Mouse (Mus musculus): ENCODE measurements around the gene Kdm4c. TPM values are rescaled to one million over a fixed set of nuclear protein-coding genes. Genes with fewer than 3 reads are reported as not detected.

The Kdm4c gene
- polyA plus RNA-seq, 1 experiment from 2014 or later = 15.2 TPM

DNA sequence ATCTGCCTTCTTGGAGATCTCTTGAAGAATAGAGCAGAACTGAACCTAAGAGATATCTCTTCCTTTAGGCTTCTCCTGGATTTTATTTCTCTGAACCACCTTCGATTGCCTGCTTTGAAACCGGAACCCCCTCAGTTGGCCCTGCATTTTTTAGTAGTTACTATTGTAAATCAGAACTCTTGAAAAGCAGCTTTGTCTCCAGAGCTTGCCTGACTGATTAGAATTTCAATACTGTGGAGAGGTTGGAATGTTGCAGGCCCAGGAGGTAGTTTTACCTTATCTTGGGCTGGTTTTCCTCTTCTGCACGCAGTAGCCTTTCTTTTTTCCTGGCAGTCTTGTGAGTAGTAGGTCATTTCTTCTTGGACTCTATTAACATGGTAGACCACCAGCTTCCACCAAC is 17.0 kb downstream of the Kdm4c start:
- H3K27me3 ChIP-seq (replicated peaks) = no peaks in the 10 kb centered on the region
- no peak for ATAC-seq (ENCODE audit: low FRiP score, low read depth)
- no peak overlapping the region for H3K4me3 ChIP-seq
- no peak overlapping the region for H3K9ac ChIP-seq
- H3K9me3 ChIP-seq = no peaks in the 10 kb centered on the region
- peaks cover 3% of the 10 kb centered on the region for H3K4me1 ChIP-seq
- H3K27ac ChIP-seq = no peak overlapping the region
- WGBS = 16% methylated on average over 3 of the region's 3 CpGs
- peaks cover 2% of the 10 kb centered on the region; the same call in 1 of the 2 replicates for H3K36me3 ChIP-seq
- H3K4me2 ChIP-seq (replicated peaks) = no peak overlapping the region

DNA sequence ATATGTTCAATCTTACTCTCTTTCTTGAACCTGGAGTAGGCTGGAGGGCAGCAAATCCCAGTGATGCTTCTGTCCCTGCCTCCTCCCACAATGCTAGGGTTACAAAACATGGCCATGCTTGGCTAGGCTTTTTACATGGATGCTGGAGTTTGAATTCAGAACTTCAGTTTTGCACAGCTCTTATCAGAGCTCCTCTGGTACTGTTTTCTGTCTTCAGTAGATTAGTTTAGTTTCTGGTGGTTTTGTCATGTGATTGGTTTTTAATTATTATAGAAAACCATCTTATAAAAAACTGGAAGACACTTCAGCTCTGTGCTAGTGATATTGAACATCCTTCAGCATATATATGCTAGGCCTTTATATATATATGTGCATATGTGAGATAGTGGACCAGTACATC is 19.6 kb downstream of the Kdm4c start:
- no peak overlapping the region for H3K4me2 ChIP-seq (replicated peaks)
- peaks cover 3% of the 10 kb centered on the region for H3K4me1 ChIP-seq
- no peaks in the 10 kb centered on the region for H3K9me3 ChIP-seq
- no peak overlapping the region for H3K9ac ChIP-seq
- ATAC-seq (ENCODE audit: low FRiP score, low read depth) = no peak
- H3K27me3 ChIP-seq (replicated peaks) = no peaks in the 10 kb centered on the region
- no peak overlapping the region for H3K27ac ChIP-seq
- H3K4me3 ChIP-seq = no peak overlapping the region
- H3K36me3 ChIP-seq = peaks cover 6% of the 10 kb centered on the region

GRCm38 (mm10) chr4:74264428-74264955 is 22.2 kb downstream of the Kdm4c start:
- H3K27ac ChIP-seq = no peak overlapping the region
- H3K4me1 ChIP-seq = no peaks in the 10 kb centered on the region
- H3K27me3 ChIP-seq (replicated peaks) = no peaks in the 10 kb centered on the region
- no peak overlapping the region for H3K4me2 ChIP-seq (replicated peaks)
- peaks cover 6% of the 10 kb centered on the region for H3K36me3 ChIP-seq
- H3K9ac ChIP-seq = no peak overlapping the region
- ATAC-seq (ENCODE audit: low FRiP score, low read depth) = no peak
- WGBS = 92% methylated on average over 5 of the region's 5 CpGs
- H3K9me3 ChIP-seq = no peaks in the 10 kb centered on the region
- no peak overlapping the region for H3K4me3 ChIP-seq

GRCm38 (mm10) chr4:74271180-74271579 is 28.9 kb downstream of the Kdm4c start:
- Histone ChIP-seq H3K4me3 (no peak overlapping the region), H3K36me3 (peaks cover 2% of the 10 kb centered on the region; the same call in 1 of the 2 replicates), H3K27ac (no peak overlapping the region), H3K27me3 (replicated peaks) (no peaks in the 10 kb centered on the region), H3K9ac (no peak overlapping the region), H3K9me3 (no peaks in the 10 kb centered on the region), H3K4me2 (replicated peaks) (no peak overlapping the region), H3K4me1 (no peaks in the 10 kb centered on the region)
- ATAC-seq (ENCODE audit: low FRiP score, low read depth) = no peak
- WGBS = 90% methylated on average over 5 of the region's 5 CpGs

GRCm38 (mm10) chr4:74277486-74277885 is 35.2 kb downstream of the Kdm4c start:
- Histone ChIP-seq H3K9me3 (no peaks in the 10 kb centered on the region), H3K9ac (no peak overlapping the region), H3K27ac (no peak overlapping the region), H3K4me1 (no peaks in the 10 kb centered on the region), H3K36me3 (no peaks in the 10 kb centered on the region; the same call in 1 of the 2 replicates), H3K27me3 (replicated peaks) (no peaks in the 10 kb centered on the region), H3K4me3 (no peak overlapping the region), H3K4me2 (replicated peaks) (no peak overlapping the region)
- no peak for ATAC-seq (ENCODE audit: low FRiP score, low read depth)
- 88% methylated on average over 1 of the region's 1 CpGs for WGBS

DNA sequence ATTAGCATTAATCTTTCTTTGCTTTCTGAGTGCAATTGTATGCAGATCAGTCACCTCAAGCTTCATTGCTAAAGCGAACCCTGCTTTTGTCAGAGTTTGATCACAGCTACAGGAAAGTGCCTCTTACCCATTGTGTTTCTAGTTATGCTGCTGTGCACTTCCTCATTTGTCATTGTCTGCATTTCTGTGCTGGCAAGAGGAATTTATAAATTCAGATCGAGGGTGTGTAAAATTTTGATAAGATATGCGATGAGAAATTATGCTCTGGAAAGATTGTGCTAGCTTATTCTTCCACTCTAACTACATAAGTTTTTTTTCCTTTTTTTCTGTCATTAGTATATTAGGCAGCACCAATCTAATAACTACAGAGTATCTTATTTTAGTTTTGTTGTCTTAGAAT is 37.9 kb downstream of the Kdm4c start:
- H3K9me3 ChIP-seq = no peaks in the 10 kb centered on the region
- H3K4me3 ChIP-seq = no peak overlapping the region
- 93% methylated on average over 3 of the region's 3 CpGs for WGBS
- no peak overlapping the region for H3K9ac ChIP-seq
- H3K36me3 ChIP-seq = no peaks in the 10 kb centered on the region
- H3K4me1 ChIP-seq = no peaks in the 10 kb centered on the region
- H3K4me2 ChIP-seq (replicated peaks) = no peak overlapping the region
- no peak overlapping the region for H3K27ac ChIP-seq
- H3K27me3 ChIP-seq (replicated peaks) = no peaks in the 10 kb centered on the region
- no peak for ATAC-seq (ENCODE audit: low FRiP score, low read depth)

GRCm38 (mm10) chr4:74287851-74288250 is 45.6 kb downstream of the Kdm4c start:
- Histone ChIP-seq H3K9ac (no peak overlapping the region), H3K27ac (no peak overlapping the region), H3K4me1 (no peaks in the 10 kb centered on the region), H3K27me3 (replicated peaks) (no peaks in the 10 kb centered on the region), H3K9me3 (no peaks in the 10 kb centered on the region), H3K4me3 (no peak overlapping the region), H3K36me3 (no peaks in the 10 kb centered on the region), H3K4me2 (replicated peaks) (no peak overlapping the region)
- 89% methylated on average over 3 of the region's 3 CpGs for WGBS
- no peak for ATAC-seq (ENCODE audit: low FRiP score, low read depth)

GRCm38 (mm10) chr4:74294726-74295125 is 52.4 kb downstream of the Kdm4c start:
- Histone ChIP-seq H3K4me3 (no peak overlapping the region), H3K4me1 (no peaks in the 10 kb centered on the region)
- no peak for ATAC-seq (ENCODE audit: low FRiP score, low read depth)

DNA sequence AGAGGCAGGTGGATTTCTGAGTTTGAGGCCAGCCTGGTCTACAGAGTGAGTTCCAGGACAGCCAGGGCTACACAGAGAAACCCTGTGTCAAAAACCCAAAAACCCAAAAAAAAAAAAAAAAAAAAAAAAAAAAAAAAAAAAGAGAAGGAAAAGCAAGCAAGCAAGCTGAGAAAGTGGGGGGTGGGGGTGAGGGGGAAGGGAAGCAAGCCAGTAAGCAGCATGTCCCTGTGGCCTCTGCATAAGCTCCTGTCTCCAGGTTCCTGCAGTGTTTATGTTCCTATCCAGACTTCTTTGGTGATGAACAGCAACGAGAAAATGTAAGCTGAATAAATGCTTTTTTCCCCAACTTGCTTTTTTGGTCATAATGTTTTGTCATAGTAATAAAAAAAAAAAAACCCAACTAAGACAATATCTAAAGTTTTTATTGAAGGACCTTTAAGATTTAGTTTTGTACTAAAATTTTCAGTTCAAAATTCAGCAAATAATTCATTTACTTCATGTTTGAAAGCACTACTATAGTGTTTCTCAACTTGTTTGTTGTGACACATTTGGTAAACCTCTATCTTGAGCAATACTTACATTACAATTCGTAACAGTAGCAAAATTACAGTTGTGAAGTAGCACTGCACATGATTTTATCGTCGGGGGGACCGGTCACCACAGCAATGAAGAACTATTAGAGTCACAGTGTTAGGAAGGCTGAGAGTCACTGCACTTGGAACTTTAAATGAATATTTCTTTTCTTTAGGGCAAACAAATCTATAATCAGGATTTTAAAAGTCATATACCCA is 63.2 kb downstream of the Kdm4c start:
- Histone ChIP-seq H3K4me2 (replicated peaks) (no peak overlapping the region), H3K27ac (no peak overlapping the region), H3K9ac (no peak overlapping the region), H3K36me3 (no peaks in the 10 kb centered on the region), H3K4me1 (no peaks in the 10 kb centered on the region), H3K9me3 (no peaks in the 10 kb centered on the region), H3K4me3 (no peak overlapping the region), H3K27me3 (replicated peaks) (no peaks in the 10 kb centered on the region)
- WGBS = 94% methylated on average over 5 of the region's 5 CpGs
- no peak for ATAC-seq (ENCODE audit: low FRiP score, low read depth)

More at GRCm38 (mm10) chr4:74294726-74295125, 52.4 kb downstream of the Kdm4c start:
- 69% methylated on average over 3 of the region's 3 CpGs for WGBS
- Histone ChIP-seq H3K27ac (no peak overlapping the region), H3K36me3 (no peaks in the 10 kb centered on the region; the same call in 1 of the 2 replicates), H3K9ac (no peak overlapping the region), H3K4me2 (replicated peaks) (no peak overlapping the region), H3K27me3 (replicated peaks) (no peaks in the 10 kb centered on the region), H3K9me3 (no peaks in the 10 kb centered on the region)

GRCm38 (mm10) chr4:74311135-74311534 is 68.8 kb downstream of the Kdm4c start:
- H3K4me3 ChIP-seq = no peak overlapping the region
- H3K4me1 ChIP-seq = no peaks in the 10 kb centered on the region
- 97% methylated on average over 5 of the region's 5 CpGs for WGBS
- ATAC-seq (ENCODE audit: low FRiP score, low read depth) = no peak
- H3K27ac ChIP-seq = no peak overlapping the region
- peaks cover 8% of the 10 kb centered on the region for H3K36me3 ChIP-seq
- H3K27me3 ChIP-seq (replicated peaks) = no peaks in the 10 kb centered on the region
- no peak overlapping the region for H3K9ac ChIP-seq
- no peak overlapping the region for H3K4me2 ChIP-seq (replicated peaks)
- H3K9me3 ChIP-seq = no peaks in the 10 kb centered on the region

DNA sequence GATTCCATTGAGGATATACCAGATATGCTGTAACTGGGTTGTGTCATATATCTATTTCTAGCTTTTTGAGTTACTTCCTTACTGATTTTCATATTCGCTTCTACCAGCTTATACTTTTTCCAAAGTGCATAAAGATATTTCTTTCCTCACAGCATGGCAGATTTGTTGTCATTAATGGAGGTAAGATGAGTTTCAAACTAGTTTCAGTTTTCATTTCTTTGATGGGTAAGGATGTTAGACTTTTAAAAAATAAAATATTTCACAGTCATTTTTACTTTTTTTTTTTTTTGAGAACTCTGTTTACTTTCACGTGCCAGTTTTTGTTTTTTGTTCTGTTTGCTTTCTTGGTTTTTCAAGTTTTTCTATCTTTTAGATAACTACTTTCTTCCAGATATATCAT is 70.6 kb downstream of the Kdm4c start:
- H3K36me3 ChIP-seq = peaks cover 8% of the 10 kb centered on the region
- ATAC-seq (ENCODE audit: low FRiP score, low read depth) = no peak
- no peak overlapping the region for H3K4me2 ChIP-seq (replicated peaks)
- no peaks in the 10 kb centered on the region for H3K27me3 ChIP-seq (replicated peaks)
- no peak overlapping the region for H3K27ac ChIP-seq
- no peak overlapping the region for H3K9ac ChIP-seq
- no peaks in the 10 kb centered on the region for H3K4me1 ChIP-seq
- WGBS = 100% methylated on average over 2 of the region's 2 CpGs
- no peaks in the 10 kb centered on the region for H3K9me3 ChIP-seq
- H3K4me3 ChIP-seq = no peak overlapping the region

DNA sequence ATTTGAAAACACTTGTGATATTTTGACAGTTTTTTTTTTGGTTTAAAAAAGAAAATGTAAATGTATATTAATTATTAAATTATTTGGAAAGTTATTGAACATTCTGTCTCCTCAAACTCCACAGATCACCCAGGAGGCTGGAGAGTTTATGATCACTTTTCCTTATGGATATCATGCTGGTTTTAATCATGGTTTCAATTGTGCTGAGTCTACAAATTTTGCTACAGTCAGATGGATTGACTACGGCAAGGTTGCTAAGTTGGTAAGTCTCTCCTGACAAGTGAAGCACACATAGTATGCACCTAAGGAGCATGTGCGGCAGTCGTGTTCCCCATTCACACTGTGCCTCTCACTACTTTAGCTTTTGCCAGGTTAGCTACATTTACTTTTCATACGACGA is 73.1 kb downstream of the Kdm4c start:
- no peak overlapping the region for H3K27ac ChIP-seq
- no peak for ATAC-seq (ENCODE audit: low FRiP score, low read depth)
- no peaks in the 10 kb centered on the region for H3K9me3 ChIP-seq
- peaks cover 8% of the 10 kb centered on the region for H3K36me3 ChIP-seq
- no peaks in the 10 kb centered on the region for H3K27me3 ChIP-seq (replicated peaks)
- H3K4me2 ChIP-seq (replicated peaks) = no peak overlapping the region
- WGBS = 94% methylated on average over 5 of the region's 5 CpGs
- no peak overlapping the region for H3K4me3 ChIP-seq
- H3K9ac ChIP-seq = no peak overlapping the region
- H3K4me1 ChIP-seq = no peaks in the 10 kb centered on the region

- Histone ChIP-seq H3K9ac (no peak overlapping the region), H3K9me3 (no peaks in the 10 kb centered on the region), H3K4me2 (replicated peaks) (no peak overlapping the region), H3K4me1 (no peaks in the 10 kb centered on the region), H3K27me3 (replicated peaks) (no peaks in the 10 kb centered on the region), H3K36me3 (0 out of 2 replicates have a peak, but pooled peaks cover 3% of the 10 kb centered on the region), H3K27ac (no peak overlapping the region), H3K4me3 (no peak overlapping the region)
- WGBS = 92% methylated on average over 1 of the region's 1 CpGs
- no peak for ATAC-seq (ENCODE audit: low FRiP score, low read depth)
These were observed 77.0 kb downstream of the Kdm4c start for GRCm38 (mm10) chr4:74319313-74319712.

All from neural tube, embryonic 12.5 days (tissue).